Mouse (Mus musculus): ENCODE data around the gene Mgat4a. TPM values are rescaled to one million over a fixed set of nuclear protein-coding genes. Genes with fewer than 3 reads are reported as not detected.
"Not testable (repeated sequence)": the region's sequence is repeated elsewhere in the genome, so short reads cannot be mapped to it uniquely, and the experiment has no call there.

Gene Mgat4a
- polyA plus RNA-seq, 1 experiment from 2014 or later, result 27.6 TPM

GRCm38 (mm10) chr1:37505348-37505730, 35.5 kb downstream of the Mgat4a start:
- Histone ChIP-seq H3K36me3 (no peaks in the 10 kb centered on the region), H3K4me1 (peaks cover 12% of the 10 kb centered on the region; the same call in 1 of the 2 replicates), H3K9me3 (no peaks in the 10 kb centered on the region), H3K9ac (no peak overlapping the region), H3K4me2 (no peak overlapping the region), H3K4me3 (replicated peaks) (no peak overlapping the region), H3K27me3 (replicated peaks) (no peaks in the 10 kb centered on the region), H3K27ac (peak overlapping the region; percentile 60)
- WGBS, result 87% methylated on average over 9 of the region's 9 CpGs
- no peak for ATAC-seq (ENCODE audit: insufficient read depth, low FRiP score, low read depth)

- Histone ChIP-seq H3K4me2 (no peak overlapping the region), H3K36me3 (no peaks in the 10 kb centered on the region), H3K9me3 (no peaks in the 10 kb centered on the region), H3K4me1 (peaks cover 12% of the 10 kb centered on the region; the same call in 1 of the 2 replicates), H3K9ac (no peak overlapping the region), H3K27me3 (replicated peaks) (no peaks in the 10 kb centered on the region), H3K4me3 (replicated peaks) (no peak overlapping the region), H3K27ac (peak overlapping the region; percentile 60)
- ATAC-seq (ENCODE audit: insufficient read depth, low FRiP score, low read depth), result no peak
- WGBS, result 43% methylated on average over 10 of the region's 10 CpGs
Observed at GRCm38 (mm10) chr1:37504716-37505347, 36.0 kb downstream of the Mgat4a start.

GRCm38 (mm10) chr1:37503656-37504055, 37.2 kb downstream of the Mgat4a start:
- Histone ChIP-seq H3K27ac (no peak overlapping the region), H3K27me3 (replicated peaks) (no peaks in the 10 kb centered on the region), H3K9ac (no peak overlapping the region), H3K4me1 (peaks cover 12% of the 10 kb centered on the region; the same call in 1 of the 2 replicates), H3K9me3 (no peaks in the 10 kb centered on the region), H3K4me2 (no peak overlapping the region), H3K36me3 (no peaks in the 10 kb centered on the region), H3K4me3 (replicated peaks) (no peak overlapping the region)
- 62% methylated on average over 4 of the region's 4 CpGs for WGBS
- no peak for ATAC-seq (ENCODE audit: insufficient read depth, low FRiP score, low read depth)

- Histone ChIP-seq H3K4me1 (peaks cover 12% of the 10 kb centered on the region; the same call in 1 of the 2 replicates), H3K27me3 (replicated peaks) (no peaks in the 10 kb centered on the region), H3K4me2 (no peak overlapping the region), H3K4me3 (replicated peaks) (no peak overlapping the region), H3K27ac (no peak overlapping the region), H3K9ac (no peak overlapping the region), H3K9me3 (no peaks in the 10 kb centered on the region), H3K36me3 (no peaks in the 10 kb centered on the region)
- WGBS, result 79% methylated on average over 9 of the region's 9 CpGs
- ATAC-seq (ENCODE audit: insufficient read depth, low FRiP score, low read depth), result no peak
Observed at GRCm38 (mm10) chr1:37502354-37502753, 38.5 kb downstream of the Mgat4a start.

DNA sequence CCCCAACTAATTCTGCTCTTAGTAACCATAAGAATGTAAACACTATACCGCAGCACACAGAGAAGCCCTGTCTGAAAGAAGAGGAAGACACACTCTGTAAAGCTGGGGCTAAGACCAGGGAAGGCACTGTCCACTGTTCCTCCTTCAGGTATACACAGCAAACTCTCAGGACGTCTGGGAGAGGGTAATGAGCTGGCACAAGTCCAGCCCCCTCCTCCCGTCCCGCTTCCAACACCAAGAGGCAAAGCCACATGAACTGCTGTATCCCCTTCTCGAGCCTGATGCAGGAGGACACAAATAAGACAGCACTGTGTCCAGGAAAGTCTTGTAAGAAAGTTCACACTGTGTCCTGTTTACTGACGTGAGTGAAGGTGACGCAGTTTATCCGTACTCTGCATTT, 40.1 kb downstream of the Mgat4a start:
- Histone ChIP-seq H3K9ac (no peak overlapping the region), H3K27me3 (replicated peaks) (no peaks in the 10 kb centered on the region), H3K4me2 (no peak overlapping the region), H3K4me1 (peaks cover 12% of the 10 kb centered on the region; the same call in 1 of the 2 replicates), H3K4me3 (replicated peaks) (no peak overlapping the region), H3K9me3 (no peaks in the 10 kb centered on the region), H3K36me3 (no peaks in the 10 kb centered on the region; the same call in 1 of the 2 replicates), H3K27ac (no peak overlapping the region)
- WGBS, result 29% methylated on average over 8 of the region's 8 CpGs
- no peak for ATAC-seq (ENCODE audit: insufficient read depth, low FRiP score, low read depth)

DNA sequence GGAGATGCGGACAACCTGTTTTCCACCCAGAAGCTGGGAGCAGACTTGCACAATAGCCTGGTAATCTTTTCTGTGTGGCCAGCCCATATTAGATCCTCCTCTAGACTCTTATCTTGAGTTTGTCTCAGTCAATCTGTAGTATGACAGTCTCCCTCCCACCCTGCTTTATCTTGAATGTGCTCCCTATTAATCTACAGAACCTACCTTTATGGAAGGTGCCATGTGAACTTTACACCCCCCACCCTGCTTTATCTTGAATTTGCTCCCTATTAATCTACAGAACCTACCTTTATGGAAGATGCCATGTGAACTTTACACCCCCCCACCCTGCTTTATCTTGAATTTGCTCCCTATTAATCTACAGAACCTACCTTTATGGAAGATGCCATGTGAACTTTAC, 41.4 kb downstream of the Mgat4a start:
- H3K4me2 ChIP-seq, result not testable (repeated sequence)

GRCm38 (mm10) chr1:37498911-37499310, 41.9 kb downstream of the Mgat4a start:
- no peak for ATAC-seq (ENCODE audit: insufficient read depth, low FRiP score, low read depth)

More for the DNA sequence above, 41.4 kb downstream of the Mgat4a start:
- H3K9ac ChIP-seq; H3K27ac ChIP-seq; H3K4me1 ChIP-seq; H3K27me3 ChIP-seq (replicated peaks); H3K36me3 ChIP-seq; H3K9me3 ChIP-seq; H3K4me3 ChIP-seq (replicated peaks): not testable (repeated sequence)
- WGBS, result 57% methylated on average over 1 of the region's 1 CpGs
- peak; percentile 53 for ATAC-seq (ENCODE audit: insufficient read depth, low FRiP score, low read depth)

DNA sequence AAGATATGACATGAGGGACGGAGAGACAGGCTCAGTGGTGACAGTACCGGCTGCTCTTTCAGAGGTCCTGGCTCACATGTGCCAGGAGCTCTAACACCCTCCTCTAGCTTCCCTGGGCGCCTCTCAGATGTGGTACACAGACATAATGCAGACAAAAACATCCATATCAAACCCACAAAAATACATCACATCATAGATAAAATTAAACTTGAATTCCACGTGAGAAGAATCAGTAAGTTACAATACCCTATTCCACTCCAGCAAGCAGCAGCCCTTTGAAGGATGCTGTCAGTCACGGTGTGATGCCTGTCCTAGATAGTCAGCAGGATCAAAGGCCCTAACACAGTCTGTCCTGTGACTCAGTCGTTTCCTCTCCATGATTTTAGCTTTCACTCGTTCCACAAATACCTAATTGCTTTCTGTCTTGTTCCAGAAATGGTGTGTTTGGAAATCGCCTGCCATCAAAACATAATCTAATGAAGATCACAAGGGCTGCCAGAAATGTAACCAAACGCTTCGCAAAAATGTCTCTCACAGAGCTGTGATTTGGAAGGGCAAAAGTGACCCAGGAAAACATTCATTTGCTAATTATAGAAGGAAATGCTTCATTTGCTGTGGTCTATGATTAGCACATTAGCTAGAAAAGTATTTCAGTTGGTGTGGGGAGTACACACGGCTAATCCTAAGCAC, 44.1 kb downstream of the Mgat4a start:
- Histone ChIP-seq H3K36me3 (no peaks in the 10 kb centered on the region; the same call in 1 of the 2 replicates), H3K4me1 (no peaks in the 10 kb centered on the region), H3K27ac (no peak overlapping the region), H3K4me2 (no peak overlapping the region), H3K9ac (no peak overlapping the region), H3K27me3 (replicated peaks) (no peaks in the 10 kb centered on the region), H3K9me3 (no peaks in the 10 kb centered on the region), H3K4me3 (replicated peaks) (no peak overlapping the region)
- WGBS, result 72% methylated on average over 11 of the region's 11 CpGs
- no peak for ATAC-seq (ENCODE audit: insufficient read depth, low FRiP score, low read depth)

More at GRCm38 (mm10) chr1:37498911-37499310, 41.9 kb downstream of the Mgat4a start:
- Histone ChIP-seq H3K9me3 (no peaks in the 10 kb centered on the region), H3K4me3 (replicated peaks) (no peak overlapping the region), H3K27ac (no peak overlapping the region), H3K27me3 (replicated peaks) (no peaks in the 10 kb centered on the region), H3K4me2 (no peak overlapping the region), H3K4me1 (no peaks in the 10 kb centered on the region), H3K36me3 (no peaks in the 10 kb centered on the region; the same call in 1 of the 2 replicates), H3K9ac (no peak overlapping the region)
- WGBS, result 80% methylated on average over 10 of the region's 10 CpGs

DNA sequence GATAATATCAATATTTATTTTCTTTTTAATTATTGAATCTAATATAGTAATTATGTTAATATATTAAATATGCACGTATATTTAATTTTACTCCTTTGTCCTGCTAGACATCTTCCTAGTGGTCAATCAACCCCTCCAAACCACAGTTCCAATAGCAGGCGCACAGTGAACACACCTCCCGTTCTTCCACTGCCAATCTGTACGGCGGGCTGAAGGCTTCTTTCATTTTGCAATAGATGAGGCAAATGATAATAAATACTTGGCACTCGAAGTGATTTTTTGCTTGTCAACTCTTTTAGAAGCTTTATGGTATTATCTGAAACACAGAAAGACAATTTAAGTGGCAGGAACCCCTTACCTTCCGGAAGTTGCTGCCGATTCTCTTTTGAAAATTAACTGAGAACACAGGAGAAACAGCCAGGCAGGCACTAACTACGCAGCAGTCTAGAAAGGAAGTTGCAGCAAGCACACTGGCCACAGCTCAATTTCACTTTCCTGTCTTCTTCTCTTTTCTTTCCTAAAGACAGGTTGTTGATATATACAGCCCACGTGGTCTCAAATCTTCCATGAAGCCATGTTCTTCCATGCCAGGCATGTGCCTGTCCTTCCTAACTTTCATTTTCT, 45.0 kb downstream of the Mgat4a start:
- no peak overlapping the region for H3K27ac ChIP-seq
- no peak overlapping the region for H3K9ac ChIP-seq
- WGBS, result 74% methylated on average over 10 of the region's 10 CpGs
- H3K4me1 ChIP-seq, result no peaks in the 10 kb centered on the region
- no peaks in the 10 kb centered on the region for H3K27me3 ChIP-seq (replicated peaks)
- H3K4me2 ChIP-seq, result no peak overlapping the region
- no peaks in the 10 kb centered on the region for H3K9me3 ChIP-seq
- H3K4me3 ChIP-seq (replicated peaks), result no peak overlapping the region
- no peaks in the 10 kb centered on the region; the same call in 1 of the 2 replicates for H3K36me3 ChIP-seq
- no peak for ATAC-seq (ENCODE audit: insufficient read depth, low FRiP score, low read depth)

DNA sequence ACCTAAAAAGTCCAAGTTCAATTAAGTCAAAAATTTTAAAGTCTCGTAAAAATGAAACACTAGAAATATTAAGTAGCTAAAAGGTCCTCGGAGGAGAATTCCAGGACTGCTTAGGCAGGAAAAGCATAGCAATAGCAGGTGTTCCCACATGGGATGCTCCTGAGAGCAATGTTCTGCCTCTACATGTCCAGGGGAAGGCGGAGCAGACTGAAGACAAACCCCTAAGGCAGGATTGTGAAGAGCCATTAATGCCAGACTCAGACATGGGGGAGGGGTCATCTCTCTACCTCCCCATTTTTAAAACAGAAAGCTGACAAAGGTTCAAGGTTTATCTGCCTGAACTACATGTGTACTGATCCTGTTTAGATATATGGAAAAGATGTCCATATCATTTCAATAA, 45.7 kb downstream of the Mgat4a start:
- H3K9me3 ChIP-seq, result no peaks in the 10 kb centered on the region
- H3K9ac ChIP-seq, result no peak overlapping the region
- H3K27me3 ChIP-seq (replicated peaks), result no peaks in the 10 kb centered on the region
- WGBS, result 87% methylated on average over 3 of the region's 3 CpGs
- no peak overlapping the region for H3K27ac ChIP-seq
- no peak overlapping the region for H3K4me2 ChIP-seq
- H3K4me3 ChIP-seq (replicated peaks), result no peak overlapping the region
- H3K4me1 ChIP-seq, result no peaks in the 10 kb centered on the region
- ATAC-seq (ENCODE audit: insufficient read depth, low FRiP score, low read depth), result no peak
- H3K36me3 ChIP-seq, result no peaks in the 10 kb centered on the region; the same call in 1 of the 2 replicates

DNA sequence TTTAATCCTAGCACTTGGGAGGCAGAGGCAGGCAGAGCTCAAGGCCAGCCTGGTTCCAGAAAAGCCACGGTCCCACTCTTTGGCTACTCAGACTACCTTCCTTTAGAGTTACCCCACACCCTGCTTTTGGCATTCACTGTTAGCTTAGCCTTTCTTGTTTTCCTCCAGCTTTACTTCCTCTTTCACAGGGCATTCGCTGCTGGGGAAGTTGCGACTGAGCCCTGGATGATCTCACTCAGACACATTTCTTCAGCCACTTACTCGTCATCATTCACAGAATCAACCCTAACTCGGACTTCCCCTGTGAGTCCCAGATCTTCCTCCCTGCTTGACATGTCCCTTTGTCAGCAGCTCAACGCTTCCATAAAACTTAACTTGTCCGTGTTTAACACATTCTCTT, 49.1 kb downstream of the Mgat4a start:
- no peak for ATAC-seq (ENCODE audit: insufficient read depth, low FRiP score, low read depth)
- peaks cover 6% of the 10 kb centered on the region; the same call in 1 of the 2 replicates for H3K36me3 ChIP-seq
- 71% methylated on average over 7 of the region's 7 CpGs for WGBS
- H3K4me2 ChIP-seq, result no peak overlapping the region
- H3K27ac ChIP-seq, result no peak overlapping the region
- H3K9me3 ChIP-seq, result no peaks in the 10 kb centered on the region
- no peak overlapping the region for H3K9ac ChIP-seq
- H3K27me3 ChIP-seq (replicated peaks), result no peaks in the 10 kb centered on the region
- H3K4me3 ChIP-seq (replicated peaks), result no peak overlapping the region
- no peaks in the 10 kb centered on the region for H3K4me1 ChIP-seq

- H3K36me3 ChIP-seq, result peaks cover 6% of the 10 kb centered on the region; the same call in 1 of the 2 replicates
- ATAC-seq (ENCODE audit: insufficient read depth, low FRiP score, low read depth), result no peak
- 81% methylated on average over 5 of the region's 5 CpGs for WGBS
- H3K4me1 ChIP-seq, result no peaks in the 10 kb centered on the region
- H3K27ac ChIP-seq, result no peak overlapping the region
- H3K27me3 ChIP-seq (replicated peaks), result no peaks in the 10 kb centered on the region
- no peak overlapping the region for H3K4me2 ChIP-seq
- no peak overlapping the region for H3K9ac ChIP-seq
- H3K4me3 ChIP-seq (replicated peaks), result no peak overlapping the region
- H3K9me3 ChIP-seq, result no peaks in the 10 kb centered on the region
Observed at GRCm38 (mm10) chr1:37490691-37491212, 50.1 kb downstream of the Mgat4a start.
